Mouse (Mus musculus) liver, embryonic 12.5 days (tissue): ENCODE results near the gene Gm45716. TPM values are rescaled to one million over a fixed set of nuclear protein-coding genes. Genes with fewer than 3 reads are reported as not detected.

ENCODE experiments used
- ATAC-seq: fragments of 200-750 bp; cut with Nextera tagmentation; 2 replicates; pipeline ENCODE4 v1.8.0; 2017; ENCODE audit warnings: moderate number of reproducible peaks, mild to moderate bottlenecking, moderate library complexity
- H3K27ac ChIP-seq: fragments of 300-500 bp; sonication (generic); 2 replicates; pipeline ENCODE4 v1.5.1; 2016; ENCODE audit warnings: mild to moderate bottlenecking
- H3K27me3 ChIP-seq: fragments of 300-500 bp; sonication (generic); replicated peaks from 2 replicates; pipeline ENCODE4 v1.6.1; 2016; ENCODE audit warnings: mild to moderate bottlenecking, moderate library complexity
- H3K36me3 ChIP-seq: fragments of 300-500 bp; sonication (generic); 2 replicates; pipeline ENCODE4 v1.6.1; 2016; ENCODE audit warnings: mild to moderate bottlenecking, moderate library complexity
- H3K4me1 ChIP-seq: fragments of 300-500 bp; sonication (generic); 2 replicates; pipeline ENCODE4 v1.6.1; 2016
- H3K4me2 ChIP-seq: fragments of 300-500 bp; sonication (generic); 2 replicates; pipeline ENCODE4 v1.6.1; 2016; ENCODE audit warnings: mild to moderate bottlenecking, moderate library complexity
- H3K4me3 ChIP-seq: fragments of 300-500 bp; sonication (generic); 2 replicates; pipeline ENCODE4 v1.5.1; 2016; ENCODE audit warnings: mild to moderate bottlenecking, moderate library complexity
- H3K9ac ChIP-seq: fragments of 300-500 bp; sonication (generic); 2 replicates; pipeline ENCODE4 v1.6.1; 2016; ENCODE audit warnings: mild to moderate bottlenecking, moderate library complexity
- H3K9me3 ChIP-seq: fragments of 300-500 bp; sonication (generic); replicated peaks from 2 replicates; pipeline ENCODE4 v1.6.1; 2016; ENCODE audit warnings: mild to moderate bottlenecking, moderate library complexity
- WGBS: fragments of 180-500 bp; shearing (Covaris S2); methylation state at CpG from one replicate; pipeline ENCODE4 v1.1.7; 2016; ENCODE audit not compliant: insufficient replicate concordance; 5-methylcytosine and 5-hydroxymethylcytosine counted together
- polyA plus RNA-seq: library from polyadenylated mRNA; unstranded; fragments of >200 nt; fragmentation: Nextera tagmentation; extraction: Ambion mirVana; gene quantifications from 2 replicates; pipeline ENCODE4 v1.2.1, GENCODE M21; 2016

The Gm45716 gene
- 3.0 and 3.4 TPM in 2 replicates for polyA plus RNA-seq

DNA sequence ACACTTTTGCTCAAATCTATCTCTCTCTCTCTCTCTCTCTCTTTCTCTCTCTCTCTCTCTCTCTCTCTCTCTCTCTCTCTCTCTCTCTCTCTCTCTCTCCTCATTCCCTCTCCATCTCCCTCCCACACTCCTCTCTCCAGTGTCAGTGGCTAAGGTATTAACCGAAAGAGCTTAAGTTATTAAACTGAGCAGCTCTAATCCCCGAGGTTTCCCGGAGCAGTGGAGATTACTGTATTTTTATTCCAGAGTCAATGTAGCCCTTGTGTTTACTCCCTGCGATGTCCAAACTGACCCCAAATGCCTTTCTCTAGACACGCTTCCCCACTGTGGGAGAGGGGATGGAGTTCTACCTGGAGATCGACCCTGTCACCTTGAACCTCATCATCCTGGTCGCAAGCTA, at the start of gene Gm45716:
Gene Gm45716 (plus strand): TSS at position 243 of the 400 bp plus-strand sequence.
- no peaks in the 10 kb centered on the region for H3K4me1 ChIP-seq
- no peaks in the 10 kb centered on the region for H3K36me3 ChIP-seq
- WGBS: 76% methylated on average over 7 of the region's 7 CpGs
- H3K4me3 ChIP-seq: no peak within 1 kb of the TSS
- H3K27ac ChIP-seq: no peak within 1 kb of the TSS
- H3K9ac ChIP-seq: no peak within 1 kb of the TSS
- no peak for ATAC-seq
- no peak within 1 kb of the TSS for H3K4me2 ChIP-seq
- no peaks in the 10 kb centered on the region for H3K27me3 ChIP-seq
- no peaks in the 10 kb centered on the region for H3K9me3 ChIP-seq

DNA sequence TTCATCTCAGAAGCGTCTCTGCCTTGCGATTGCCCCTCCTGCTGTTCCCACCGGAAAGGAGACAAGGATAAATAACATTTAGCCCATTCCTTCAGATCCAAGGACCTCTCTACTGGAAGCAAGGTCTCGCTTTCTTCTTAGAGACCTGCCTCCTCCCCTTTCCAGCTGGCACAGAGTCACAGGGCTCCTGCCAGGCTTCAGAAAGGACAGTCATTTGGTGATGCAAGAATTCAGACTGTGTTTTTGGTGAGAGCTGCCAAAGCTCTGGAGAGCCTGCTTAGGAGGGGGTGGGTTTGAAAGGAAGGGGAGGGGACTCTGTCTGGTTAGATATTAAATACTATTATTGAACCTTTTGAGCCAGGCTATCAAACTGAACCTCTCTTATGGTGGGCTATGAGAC, 45.1 kb upstream of the Gm45716 start:
- WGBS: 48% methylated on average over 4 of the region's 4 CpGs
- no peak for ATAC-seq
- Histone ChIP-seq H3K36me3 (no peaks in the 10 kb centered on the region), H3K9me3 (no peaks in the 10 kb centered on the region), H3K4me2 (no peak overlapping the region), H3K9ac (no peak overlapping the region), H3K4me3 (no peak overlapping the region), H3K27me3 (no peaks in the 10 kb centered on the region), H3K4me1 (no peaks in the 10 kb centered on the region), H3K27ac (no peak overlapping the region)

DNA sequence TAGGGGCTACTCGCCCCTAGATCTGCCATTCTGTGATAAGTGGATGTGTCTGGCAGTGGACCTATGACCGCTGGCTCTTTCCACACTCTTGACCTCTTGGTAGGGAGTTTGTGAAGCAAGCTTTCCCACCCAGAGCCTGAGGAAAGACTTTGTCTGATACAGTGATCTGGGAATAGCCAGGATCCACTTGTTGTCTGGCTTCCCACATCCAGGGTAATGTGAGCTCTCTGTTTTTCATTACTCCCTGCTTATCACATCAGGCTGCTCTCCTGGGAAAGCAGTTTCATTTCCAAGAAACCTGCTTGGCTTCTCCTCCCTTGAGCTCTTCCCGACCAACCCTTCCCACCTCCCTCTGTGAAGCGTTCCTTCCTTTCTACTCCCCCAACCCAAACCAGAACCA, 44.5 kb upstream of the Gm45716 start:
- Histone ChIP-seq H3K4me1 (no peaks in the 10 kb centered on the region), H3K9me3 (no peaks in the 10 kb centered on the region), H3K9ac (no peak overlapping the region), H3K27ac (no peak overlapping the region), H3K4me3 (no peak overlapping the region), H3K27me3 (no peaks in the 10 kb centered on the region), H3K36me3 (no peaks in the 10 kb centered on the region), H3K4me2 (no peak overlapping the region)
- 42% methylated on average over 4 of the region's 4 CpGs for WGBS
- no peak for ATAC-seq

DNA sequence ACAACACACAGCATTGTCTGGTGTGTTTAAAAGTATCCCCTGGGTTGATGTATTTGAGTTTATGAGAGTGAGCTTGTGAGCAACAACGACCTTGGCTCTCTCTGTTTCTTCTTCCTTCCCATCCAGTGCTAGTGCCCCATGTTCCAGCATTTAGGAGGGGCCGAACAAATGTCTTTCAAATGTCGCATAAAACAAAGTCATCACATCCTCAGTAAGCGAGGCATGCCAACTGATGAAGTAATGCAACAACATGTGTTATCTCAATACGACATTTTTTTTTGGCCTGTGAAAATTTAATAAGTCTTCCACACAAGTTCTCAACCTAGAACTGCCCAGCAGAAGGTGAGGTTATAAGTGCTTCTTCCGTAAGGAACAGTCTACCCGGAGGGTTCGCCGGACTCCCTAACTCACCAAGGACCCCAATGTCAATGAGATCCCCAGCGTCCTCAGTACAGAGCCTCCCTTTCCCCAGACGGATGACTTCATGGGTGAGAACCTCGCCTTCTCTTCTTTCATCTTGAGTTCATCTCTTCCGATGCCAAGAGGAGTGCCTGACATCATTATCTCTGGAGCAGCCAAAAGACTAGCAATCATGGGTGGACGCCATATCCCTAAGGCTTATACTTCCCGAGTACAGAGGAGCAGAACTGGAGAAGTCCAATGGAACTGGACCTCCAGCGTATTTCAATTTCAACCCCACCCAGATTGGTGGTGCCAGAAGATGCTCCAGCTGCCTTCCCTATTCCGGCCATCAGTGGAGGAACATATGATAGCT, 41.2 kb upstream of the Gm45716 start:
- Histone ChIP-seq H3K9ac (no peak overlapping the region), H3K27ac (no peak overlapping the region), H3K4me1 (no peaks in the 10 kb centered on the region), H3K4me3 (no peak overlapping the region), H3K4me2 (no peak overlapping the region), H3K27me3 (no peaks in the 10 kb centered on the region), H3K9me3 (no peaks in the 10 kb centered on the region), H3K36me3 (no peaks in the 10 kb centered on the region)
- 77% methylated on average over 17 of the region's 17 CpGs for WGBS
- no peak for ATAC-seq

DNA sequence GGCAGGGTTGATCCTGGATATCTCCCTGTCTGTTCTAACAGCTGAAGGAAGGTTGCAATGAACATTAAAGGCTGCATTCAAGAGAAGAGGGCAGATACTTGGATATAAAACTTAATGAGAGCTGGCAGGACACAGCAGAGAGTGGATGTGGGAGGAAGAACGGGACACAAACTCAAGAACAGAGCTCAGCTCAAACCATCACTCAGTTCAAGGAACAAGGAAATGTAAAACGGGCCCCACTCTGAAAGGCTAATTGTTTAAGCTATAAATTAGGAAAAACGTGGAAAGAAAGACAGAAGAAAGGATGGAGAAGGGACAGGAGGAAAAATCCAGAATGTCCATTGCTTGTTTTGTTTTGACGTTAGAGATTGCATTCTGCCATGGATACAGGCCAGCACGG, 32.4 kb upstream of the Gm45716 start:
- Histone ChIP-seq H3K9ac (no peak overlapping the region), H3K9me3 (no peaks in the 10 kb centered on the region), H3K4me1 (no peaks in the 10 kb centered on the region), H3K4me2 (no peak overlapping the region), H3K27me3 (no peaks in the 10 kb centered on the region), H3K36me3 (no peaks in the 10 kb centered on the region), H3K4me3 (no peak overlapping the region), H3K27ac (no peak overlapping the region)
- 58% methylated on average over 5 of the region's 5 CpGs for WGBS
- no peak for ATAC-seq

DNA sequence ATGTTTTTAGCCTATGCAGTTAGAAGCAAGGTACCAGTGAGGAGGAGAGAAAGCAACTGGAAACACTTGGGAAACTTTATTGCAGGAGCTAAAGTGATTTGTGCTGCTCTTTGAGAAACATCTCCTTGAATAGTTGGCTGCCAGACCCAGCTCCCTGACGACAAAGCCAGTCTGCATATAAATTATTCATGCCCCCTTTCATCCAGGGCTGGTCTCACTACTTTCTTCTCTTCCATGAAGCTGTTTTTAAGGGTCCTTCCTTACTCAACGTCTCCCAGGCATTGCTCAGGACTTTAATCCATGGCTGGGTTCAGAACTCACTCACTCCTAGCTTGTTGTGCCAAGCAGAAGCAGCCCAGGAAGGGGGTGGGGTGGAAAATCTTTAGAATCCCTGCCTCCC, 32.0 kb upstream of the Gm45716 start:
- no peaks in the 10 kb centered on the region for H3K27me3 ChIP-seq
- ATAC-seq: no peak
- no peaks in the 10 kb centered on the region for H3K9me3 ChIP-seq
- H3K27ac ChIP-seq: no peak overlapping the region
- no peak overlapping the region for H3K4me2 ChIP-seq
- no peaks in the 10 kb centered on the region for H3K4me1 ChIP-seq
- 24% methylated on average over 2 of the region's 2 CpGs for WGBS
- no peak overlapping the region for H3K9ac ChIP-seq
- no peak overlapping the region for H3K4me3 ChIP-seq
- H3K36me3 ChIP-seq: no peaks in the 10 kb centered on the region

DNA sequence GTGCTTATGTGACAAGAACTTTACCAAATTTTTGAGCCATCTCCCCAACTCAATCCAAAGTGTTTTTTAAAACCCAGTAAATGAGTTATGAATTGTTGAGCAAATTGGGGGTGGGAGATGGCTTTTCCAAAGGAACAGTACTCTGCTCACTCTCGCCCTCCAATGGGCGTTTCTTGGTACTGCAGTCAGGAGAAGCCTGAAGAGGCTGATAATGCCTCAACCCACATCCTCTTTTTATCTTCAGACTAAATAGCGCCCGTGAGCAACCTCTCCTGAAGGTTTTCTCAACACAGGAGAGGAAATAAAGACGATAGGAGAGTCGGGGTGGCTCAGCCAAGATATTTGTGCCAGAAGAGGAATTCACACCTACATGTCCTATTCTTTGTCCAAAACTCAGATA, 19.7 kb upstream of the Gm45716 start:
- H3K36me3 ChIP-seq: no peaks in the 10 kb centered on the region
- no peaks in the 10 kb centered on the region for H3K9me3 ChIP-seq
- WGBS: 4% methylated on average over 6 of the region's 6 CpGs
- ATAC-seq: no peak
- H3K4me3 ChIP-seq: no peak overlapping the region
- H3K27ac ChIP-seq: no peak overlapping the region
- no peak overlapping the region for H3K4me2 ChIP-seq
- H3K9ac ChIP-seq: no peak overlapping the region
- H3K4me1 ChIP-seq: no peaks in the 10 kb centered on the region
- no peaks in the 10 kb centered on the region; the same call in 1 of the 2 replicates for H3K27me3 ChIP-seq

DNA sequence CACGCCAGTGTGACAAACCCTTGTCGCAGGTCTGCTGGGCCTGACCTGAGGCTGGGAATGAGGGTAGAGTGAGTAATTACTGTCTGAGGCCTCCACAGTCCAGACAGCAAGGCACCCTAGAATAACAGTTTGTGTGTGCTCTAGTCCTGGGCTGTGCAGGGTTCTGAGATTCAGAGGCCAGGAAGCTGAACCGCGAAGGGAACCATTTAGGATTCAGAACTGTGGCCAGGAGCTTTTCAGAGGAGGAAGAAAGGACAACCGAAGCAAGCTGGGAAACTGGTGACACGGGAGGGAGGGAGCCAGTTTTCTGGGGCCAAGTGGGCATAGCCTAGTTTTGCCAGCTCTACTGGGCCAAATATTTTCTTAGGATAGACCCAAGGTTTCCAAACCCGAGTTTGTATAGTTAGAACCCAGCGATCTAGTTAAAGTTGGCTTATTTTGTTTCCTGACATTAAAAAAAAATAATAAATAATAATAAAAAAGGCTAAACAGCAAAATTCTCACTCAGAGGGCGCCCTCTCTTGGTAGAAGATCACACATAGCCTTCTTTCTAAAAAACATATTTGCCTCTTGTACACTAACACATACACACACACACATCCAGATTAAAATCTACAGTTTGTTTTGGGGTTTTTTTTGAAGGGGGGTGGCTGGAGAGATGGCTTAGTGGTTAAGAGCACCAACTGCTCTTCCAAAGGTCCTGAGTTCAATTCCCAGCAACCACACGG, 19.0 kb upstream of the Gm45716 start:
- ATAC-seq: no peak
- Histone ChIP-seq H3K9ac (no peak overlapping the region), H3K36me3 (no peaks in the 10 kb centered on the region), H3K9me3 (no peaks in the 10 kb centered on the region), H3K27me3 (no peaks in the 10 kb centered on the region; the same call in 1 of the 2 replicates), H3K4me1 (no peaks in the 10 kb centered on the region), H3K4me2 (no peak overlapping the region), H3K4me3 (no peak overlapping the region), H3K27ac (no peak overlapping the region)
- 62% methylated on average over 10 of the region's 10 CpGs for WGBS

DNA sequence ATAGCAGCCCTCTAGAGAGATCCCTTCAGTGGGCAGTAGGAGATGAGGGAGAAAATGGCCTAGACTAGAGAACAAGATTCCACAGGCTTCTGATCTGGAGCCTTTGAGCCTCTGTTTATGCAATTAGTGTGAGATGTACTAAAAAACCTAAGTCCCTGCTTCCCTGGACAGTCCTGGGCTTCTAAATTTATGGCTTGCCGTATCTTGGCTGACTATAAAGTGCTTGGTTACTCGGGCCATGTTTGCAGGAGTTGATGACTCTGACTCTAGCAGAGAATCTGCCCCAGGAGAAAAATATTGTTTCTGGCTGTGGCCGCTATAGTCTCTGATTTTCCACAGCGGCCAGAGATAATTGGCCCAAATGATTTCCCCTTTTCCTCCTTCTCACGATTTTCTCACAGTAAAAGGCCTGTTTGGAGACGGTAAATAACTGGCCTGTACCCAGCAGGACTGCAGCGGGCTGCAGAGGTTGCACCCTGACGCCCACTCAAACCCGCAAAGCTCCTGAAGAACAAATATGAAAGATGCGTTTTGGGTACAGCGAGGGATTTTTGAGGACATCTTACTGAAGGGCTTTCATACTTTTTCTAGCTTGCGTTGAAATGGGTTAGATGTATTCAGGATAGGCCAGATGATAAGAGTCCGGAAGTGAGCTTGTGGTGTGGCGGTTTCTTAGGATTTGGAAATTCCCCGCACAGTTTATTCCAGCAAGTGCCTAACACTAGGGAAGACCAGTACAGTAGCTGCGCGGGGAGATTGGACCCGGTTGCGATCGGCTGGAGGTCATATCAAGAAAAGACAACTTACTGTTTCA, 18.1 kb upstream of the Gm45716 start:
- no peaks in the 10 kb centered on the region for H3K4me1 ChIP-seq
- peak overlapping the region; percentile 14 for H3K4me2 ChIP-seq
- no peaks in the 10 kb centered on the region for H3K9me3 ChIP-seq
- no peak for ATAC-seq
- no peaks in the 10 kb centered on the region for H3K36me3 ChIP-seq
- no peak overlapping the region; the same call in 1 of the 2 replicates for H3K4me3 ChIP-seq
- no peaks in the 10 kb centered on the region; the same call in 1 of the 2 replicates for H3K27me3 ChIP-seq
- H3K27ac ChIP-seq: no peak overlapping the region
- WGBS: 51% methylated on average over 20 of the region's 20 CpGs
- no peak overlapping the region for H3K9ac ChIP-seq

GRCm38 (mm10) chr11:90170014-90170320, 17.5 kb upstream of the Gm45716 start:
- no peak overlapping the region; the same call in 1 of the 2 replicates for H3K4me3 ChIP-seq
- H3K4me1 ChIP-seq: no peaks in the 10 kb centered on the region
- no peaks in the 10 kb centered on the region for H3K36me3 ChIP-seq
- no peaks in the 10 kb centered on the region; the same call in 1 of the 2 replicates for H3K27me3 ChIP-seq
- 1% methylated on average over 7 of the region's 7 CpGs for WGBS
- H3K9me3 ChIP-seq: no peaks in the 10 kb centered on the region
- peak overlapping the region; percentile 14 for H3K4me2 ChIP-seq
- peak; percentile 30; the same call in 1 of the 2 replicates for ATAC-seq
- H3K27ac ChIP-seq: no peak overlapping the region
- H3K9ac ChIP-seq: no peak overlapping the region

GRCm38 (mm10) chr11:90172331-90172730, 15.2 kb upstream of the Gm45716 start:
- no peaks in the 10 kb centered on the region; the same call in 1 of the 2 replicates for H3K27me3 ChIP-seq
- H3K27ac ChIP-seq: no peak overlapping the region
- no peak overlapping the region for H3K9ac ChIP-seq
- H3K4me2 ChIP-seq: no peak overlapping the region
- H3K4me3 ChIP-seq: no peak overlapping the region
- H3K4me1 ChIP-seq: no peaks in the 10 kb centered on the region
- ATAC-seq: no peak
- WGBS: 76% methylated on average over 6 of the region's 6 CpGs
- no peaks in the 10 kb centered on the region for H3K9me3 ChIP-seq
- no peaks in the 10 kb centered on the region for H3K36me3 ChIP-seq
